Mouse (Mus musculus) testis, adult 2 months (tissue): ENCODE results near the gene Ptpn18.

ENCODE experiments used
- CTCF ChIP-seq: fragments of 200-500 bp; IDR thresholded peaks from 2 replicates; pipeline ENCODE4 v1.5.1; 2012; ENCODE audit warnings: low read depth, mild to moderate bottlenecking, inconsistent platforms, low read length, moderate library complexity; ENCODE audit not compliant: control insufficient read depth, insufficient read depth, insufficient replicate concordance
- POLR2A ChIP-seq: fragments of 200-500 bp; IDR thresholded peaks from 2 replicates; pipeline ENCODE4 v1.6.1; 2012; ENCODE audit warnings: low read depth, mild to moderate bottlenecking, inconsistent platforms, low read length, moderate library complexity; ENCODE audit not compliant: control insufficient read depth

DNA sequence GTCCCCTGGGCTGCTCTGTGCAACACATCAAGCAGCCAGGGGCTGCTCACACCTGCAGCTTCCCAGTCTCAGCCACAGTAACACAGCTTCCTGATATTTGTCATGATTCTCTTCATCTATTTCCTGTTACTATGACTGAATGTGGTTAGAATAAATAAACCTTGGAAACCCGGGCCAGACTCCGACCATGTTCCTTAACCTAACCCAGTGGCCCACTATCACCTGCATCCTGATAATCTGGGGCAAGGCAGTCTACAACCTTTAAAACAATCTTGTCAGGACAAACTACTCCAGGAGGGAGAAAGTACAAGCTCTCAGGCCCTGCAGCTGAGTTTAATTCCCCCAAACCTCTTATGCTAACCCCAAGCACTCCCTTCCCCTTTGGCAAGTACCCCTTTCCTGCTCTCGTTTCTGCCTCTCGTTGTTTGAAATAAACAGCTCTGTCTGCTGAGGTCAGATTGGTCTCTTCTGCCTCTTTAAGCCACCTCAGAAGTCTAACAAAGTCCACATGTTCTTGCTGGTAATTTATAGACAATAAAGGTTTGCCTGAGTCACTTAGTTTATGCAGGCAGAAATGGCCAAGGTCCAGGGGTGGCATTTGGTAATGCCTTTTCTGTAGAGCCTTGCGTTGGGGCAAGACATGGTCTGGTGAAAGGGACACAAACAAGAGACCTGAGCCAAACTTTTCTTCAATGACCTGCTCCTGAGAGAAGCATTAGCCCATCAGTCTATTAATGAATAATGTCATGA is 22.5 kb downstream of the Ptpn18 start:
- TF ChIP-seq POLR2A (no peak), CTCF (no peak)
